Mouse (Mus musculus): ENCODE data around the gene Tns4. TPM values are rescaled to one million over a fixed set of nuclear protein-coding genes. Genes with fewer than 3 reads are reported as not detected.

Tns4 gene
- 1.3 TPM in 1 of 2 replicates, not detected in the other for total RNA-seq (2014; rRNA removed)
- polyA plus RNA-seq (2015; fragmentation: Nextera tagmentation; extraction: Ambion mirVana), result 0.08 TPM in 1 of 2 replicates, not detected in the other

DNA sequence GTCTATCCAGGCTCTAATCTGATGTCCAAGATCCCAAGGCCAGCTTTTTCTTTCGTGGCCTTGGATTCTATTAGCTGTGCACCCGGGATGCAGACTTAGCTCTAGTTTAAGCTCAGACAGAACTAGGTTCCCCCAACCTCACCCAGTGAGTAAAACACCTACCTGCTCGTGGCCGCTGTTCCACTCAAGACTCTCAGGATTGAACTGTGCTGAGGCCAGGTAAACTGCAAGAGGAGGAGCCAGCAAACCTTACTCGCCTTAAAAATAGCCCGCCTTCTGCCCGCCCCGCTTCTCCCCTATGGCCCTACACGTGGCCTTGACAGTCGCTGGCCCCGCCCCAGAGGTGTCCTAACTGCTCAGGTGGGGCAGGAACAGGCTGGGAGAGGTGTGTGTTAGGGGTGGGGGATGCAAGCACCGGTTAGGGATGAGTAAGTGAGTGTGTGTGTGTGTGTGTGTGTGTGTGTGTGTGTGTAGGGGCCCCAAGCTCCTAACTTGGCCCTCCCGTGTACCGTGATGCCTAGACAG is at the start of gene Tns4:
TSS of gene Tns4 (minus strand) at position 230 of the 525 bp plus-strand sequence.
- ATAC-seq (no peak), DNase-seq (ENCODE audit: low spot score) (no peak)
- Histone ChIP-seq H3K36me3 (ENCODE audit: insufficient read depth, low read length) (no peaks in the 10 kb centered on the region), H3K9me3 (ENCODE audit: low read length) (no peaks in the 10 kb centered on the region), H3K9ac (replicated peaks; ENCODE audit: low read length) (no peak within 1 kb of the TSS), H3K27ac (no peak within 1 kb of the TSS), H3K27me3 (ENCODE audit: insufficient read depth, low read length) (no peaks in the 10 kb centered on the region), H3K4me1 (ENCODE audit: insufficient read depth, low read length) (no peaks in the 10 kb centered on the region), H3K4me3 (ENCODE audit: low read length) (no peak within 1 kb of the TSS), H3K4me2 (ENCODE audit: low read depth, low read length) (no peak within 1 kb of the TSS)
- no peak for TF ChIP-seq CTCF (IDR thresholded peaks at IDR 0.05; ENCODE audit: low read depth)
- WGBS, result 62% methylated on average over 14 of the region's 14 CpGs

DNA sequence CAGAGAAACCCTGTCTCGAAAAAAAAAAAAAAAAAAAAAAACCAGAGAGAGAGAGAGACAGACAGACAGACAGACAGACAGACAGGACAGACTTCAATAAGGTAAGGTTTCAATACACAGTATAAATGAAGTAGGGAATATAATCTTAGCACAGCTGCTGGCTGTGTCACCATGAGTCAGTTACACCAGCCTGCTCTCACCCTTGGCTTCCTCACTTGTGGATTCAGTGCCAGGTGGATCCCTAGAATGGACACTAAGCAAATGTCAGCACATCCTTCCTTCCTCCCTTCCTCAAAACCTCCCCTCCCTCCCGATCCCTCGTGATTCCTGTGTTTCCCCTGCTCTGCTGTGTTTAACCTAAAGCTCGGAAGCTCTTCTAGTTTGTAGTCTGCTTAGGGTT is 48.3 kb upstream of the Tns4 start:
- Histone ChIP-seq H3K4me2 (ENCODE audit: low read depth, low read length) (no peak overlapping the region), H3K9ac (replicated peaks; ENCODE audit: low read length) (no peak overlapping the region), H3K4me3 (ENCODE audit: low read length) (no peak overlapping the region), H3K9me3 (ENCODE audit: low read length) (no peaks in the 10 kb centered on the region), H3K36me3 (ENCODE audit: insufficient read depth, low read length) (no peaks in the 10 kb centered on the region), H3K27me3 (ENCODE audit: insufficient read depth, low read length) (no peaks in the 10 kb centered on the region), H3K27ac (no peak overlapping the region), H3K4me1 (ENCODE audit: insufficient read depth, low read length) (peaks cover 4% of the 10 kb centered on the region; the same call in 1 of the 2 replicates)
- no peak for TF ChIP-seq CTCF (IDR thresholded peaks at IDR 0.05; ENCODE audit: low read depth)
- no peak for ATAC-seq
- WGBS, result 80% methylated on average over 4 of the region's 4 CpGs
- no peak for DNase-seq (ENCODE audit: low spot score)

DNA sequence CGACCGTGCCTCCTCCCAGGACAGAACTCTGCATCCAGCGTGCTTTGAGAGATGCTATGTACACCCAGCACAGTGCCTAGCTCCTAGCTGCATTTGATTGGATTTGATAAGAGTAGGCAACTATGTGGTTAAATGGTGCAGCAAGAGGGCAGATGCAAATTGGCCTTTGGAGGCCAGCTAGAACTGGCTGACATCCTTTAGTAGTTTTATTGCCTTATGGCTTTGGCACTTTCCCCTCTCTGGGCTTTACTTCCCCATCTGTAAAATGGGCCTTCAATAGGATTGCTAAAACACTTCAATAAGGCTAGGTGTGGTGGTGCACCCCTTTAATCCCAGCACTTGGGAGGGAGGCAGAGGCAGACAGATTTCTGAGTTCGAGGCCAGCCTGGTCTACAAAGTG is 47.9 kb upstream of the Tns4 start:
- TF ChIP-seq CTCF (IDR thresholded peaks at IDR 0.05; ENCODE audit: low read depth), result no peak
- Histone ChIP-seq H3K27ac (no peak overlapping the region), H3K4me3 (ENCODE audit: low read length) (no peak overlapping the region), H3K36me3 (ENCODE audit: insufficient read depth, low read length) (no peaks in the 10 kb centered on the region), H3K4me2 (ENCODE audit: low read depth, low read length) (no peak overlapping the region), H3K27me3 (ENCODE audit: insufficient read depth, low read length) (no peaks in the 10 kb centered on the region), H3K9ac (replicated peaks; ENCODE audit: low read length) (no peak overlapping the region), H3K4me1 (ENCODE audit: insufficient read depth, low read length) (peaks cover 5% of the 10 kb centered on the region), H3K9me3 (ENCODE audit: low read length) (no peaks in the 10 kb centered on the region)
- WGBS, result 60% methylated on average over 4 of the region's 4 CpGs
- ATAC-seq, result no peak
- DNase-seq (ENCODE audit: low spot score), result no peak

GRCm38 (mm10) chr11:99136361-99136760 is 47.3 kb upstream of the Tns4 start:
- H3K27ac ChIP-seq, result no peak overlapping the region
- no peaks in the 10 kb centered on the region for H3K9me3 ChIP-seq (ENCODE audit: low read length)
- peaks cover 9% of the 10 kb centered on the region for H3K4me1 ChIP-seq (ENCODE audit: insufficient read depth, low read length)
- H3K36me3 ChIP-seq (ENCODE audit: insufficient read depth, low read length), result no peaks in the 10 kb centered on the region
- H3K27me3 ChIP-seq (ENCODE audit: insufficient read depth, low read length), result no peaks in the 10 kb centered on the region
- H3K4me2 ChIP-seq (ENCODE audit: low read depth, low read length), result no peak overlapping the region
- no peak overlapping the region for H3K9ac ChIP-seq (replicated peaks; ENCODE audit: low read length)
- DNase-seq (ENCODE audit: low spot score) (no peak), ATAC-seq (no peak)
- WGBS, result 47% methylated on average over 3 of the region's 3 CpGs
- H3K4me3 ChIP-seq (ENCODE audit: low read length), result no peak overlapping the region
- TF ChIP-seq CTCF (IDR thresholded peaks at IDR 0.05; ENCODE audit: low read depth), result no peak

- Histone ChIP-seq H3K4me3 (ENCODE audit: low read length) (no peak overlapping the region), H3K4me2 (ENCODE audit: low read depth, low read length) (no peak overlapping the region), H3K9me3 (ENCODE audit: low read length) (no peaks in the 10 kb centered on the region), H3K27ac (no peak overlapping the region), H3K9ac (replicated peaks; ENCODE audit: low read length) (no peak overlapping the region), H3K36me3 (ENCODE audit: insufficient read depth, low read length) (no peaks in the 10 kb centered on the region), H3K27me3 (ENCODE audit: insufficient read depth, low read length) (no peaks in the 10 kb centered on the region), H3K4me1 (ENCODE audit: insufficient read depth, low read length) (peaks cover 9% of the 10 kb centered on the region)
- 79% methylated on average over 8 of the region's 8 CpGs for WGBS
- DNase-seq (ENCODE audit: low spot score) (no peak), ATAC-seq (no peak)
- no peak for TF ChIP-seq CTCF (IDR thresholded peaks at IDR 0.05; ENCODE audit: low read depth)
Measured at GRCm38 (mm10) chr11:99135047-99135440, 45.9 kb upstream of the Tns4 start.

DNA sequence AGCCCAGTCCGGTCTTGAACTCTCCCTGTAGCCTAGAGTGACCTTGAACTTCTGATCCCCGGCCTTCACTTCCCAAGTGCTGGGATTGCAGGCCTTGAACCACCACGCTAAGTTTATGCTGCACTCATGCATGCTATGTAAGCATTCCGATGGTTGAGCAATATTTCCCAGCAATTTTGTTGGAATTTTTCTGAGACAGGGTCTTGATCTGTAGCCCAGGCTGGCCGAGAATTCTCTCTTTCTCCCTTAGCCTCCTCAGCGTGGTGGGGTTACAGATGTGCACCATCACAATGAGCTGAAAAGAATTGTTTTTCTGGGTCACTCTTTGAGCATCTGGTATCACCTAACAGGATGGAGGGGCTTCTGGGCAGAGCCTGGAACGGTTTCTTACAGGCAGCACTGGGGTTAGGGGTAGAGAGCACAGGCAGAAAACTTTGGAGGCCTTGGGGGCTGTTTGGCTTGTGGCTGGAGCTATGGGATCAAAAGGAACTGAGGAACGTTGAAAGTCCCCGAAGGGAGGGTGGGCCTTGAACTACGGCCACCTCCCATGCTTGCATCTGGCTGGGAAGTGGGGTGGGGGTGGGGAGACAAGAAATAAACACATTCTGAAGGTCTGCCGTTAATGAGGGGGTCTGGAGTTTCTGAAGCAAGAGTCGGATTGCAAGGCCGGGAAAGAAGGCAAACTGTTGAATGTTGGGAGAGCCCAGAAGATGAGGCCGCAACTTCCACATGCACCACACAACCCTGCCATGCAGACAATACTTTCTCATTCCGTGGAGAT is 45.4 kb upstream of the Tns4 start:
- no peak overlapping the region for H3K4me2 ChIP-seq (ENCODE audit: low read depth, low read length)
- ATAC-seq, result no peak
- H3K4me1 ChIP-seq (ENCODE audit: insufficient read depth, low read length), result peaks cover 9% of the 10 kb centered on the region
- no peak for TF ChIP-seq CTCF (IDR thresholded peaks at IDR 0.05; ENCODE audit: low read depth)
- H3K9me3 ChIP-seq (ENCODE audit: low read length), result no peaks in the 10 kb centered on the region
- H3K4me3 ChIP-seq (ENCODE audit: low read length), result no peak overlapping the region
- DNase-seq (ENCODE audit: low spot score), result no peak
- no peak overlapping the region for H3K9ac ChIP-seq (replicated peaks; ENCODE audit: low read length)
- H3K27ac ChIP-seq, result no peak overlapping the region
- WGBS, result 69% methylated on average over 15 of the region's 15 CpGs
- H3K36me3 ChIP-seq (ENCODE audit: insufficient read depth, low read length), result no peaks in the 10 kb centered on the region
- H3K27me3 ChIP-seq (ENCODE audit: insufficient read depth, low read length), result no peaks in the 10 kb centered on the region
